8 mouse cellular contexts compared by ENCODE assay signal in genomic region chr10:110794564-110795205, GRCm38 (mm10). TPM values are rescaled to one million over a fixed set of nuclear protein-coding genes. Genes with fewer than 3 reads are reported as not detected.
DNase-seq lines count a peak whose midpoint lies in the region; ATAC-seq and TF ChIP-seq lines count a peak whose summit lies in the region.

No protein-coding gene starts in this region.

- TF ChIP-seq CTCF in cerebellum, adult 2 months (IDR thresholded peaks at IDR 0.05; ENCODE audit: borderline replicate concordance, insufficient read depth, low read depth, low read length): peak; percentile 94

- no peaks in the 10 kb centered on the region for H3K9me3 ChIP-seq in intestine, embryonic 16.5 days (ENCODE audit: control insufficient read depth, low read length)
- H3K9me3 ChIP-seq in neural tube, embryonic 12.5 days: no peaks in the 10 kb centered on the region

- H3K27me3 ChIP-seq in cerebellum, adult 2 months (ENCODE audit: control insufficient read depth, insufficient read depth, low read length): no peaks in the 10 kb centered on the region
- H3K27me3 ChIP-seq in intestine, embryonic 16.5 days (replicated peaks; ENCODE audit: control insufficient read depth, insufficient read depth, low read length): no peaks in the 10 kb centered on the region
- no peaks in the 10 kb centered on the region for H3K27me3 ChIP-seq in neural tube, embryonic 12.5 days (replicated peaks)

- peak; percentile 28 to 30 for DNase-seq in cerebellum, adult 2 months
- DNase-seq in cerebellum, adult 9-11 months: no peak
- DNase-seq in MEL-GATA-1-ER (ENCODE audit: extremely low read depth, low read depth): peak; percentile 42
- peak; percentile 34 to 48 for DNase-seq in cerebellum, postnatal 36 days
- DNase-seq in heart, adult 18-20 months: peak; percentile 31 to 77
- DNase-seq in lung, adult 18-20 months: peak; percentile 12 to 15

- 0 out of 2 replicates have a peak overlapping the region, but pooled peaks have one; percentile 33 for H3K4me2 ChIP-seq in intestine, embryonic 16.5 days (ENCODE audit: low read depth, low read length)
- peak overlapping the region; percentile 22 for H3K4me2 ChIP-seq in neural tube, embryonic 12.5 days (replicated peaks)

- H3K36me3 ChIP-seq in intestine, embryonic 16.5 days (ENCODE audit: control insufficient read depth, insufficient read depth, low read length): no peaks in the 10 kb centered on the region
- no peaks in the 10 kb centered on the region for H3K36me3 ChIP-seq in neural tube, embryonic 12.5 days

- H3K27ac ChIP-seq in cerebellum, adult 2 months (ENCODE audit: insufficient read depth, low read length): no peak overlapping the region
- H3K27ac ChIP-seq in intestine, embryonic 16.5 days (ENCODE audit: low read length): 0 out of 2 replicates have a peak overlapping the region, but pooled peaks have one; percentile 37
- H3K27ac ChIP-seq in neural tube, embryonic 12.5 days: no peak overlapping the region

- H3K4me3 ChIP-seq in cerebellum, adult 2 months (replicated peaks; ENCODE audit: insufficient read depth, low read depth, low read length): no peak overlapping the region
- H3K4me3 ChIP-seq in intestine, embryonic 16.5 days (ENCODE audit: low read length): peak overlapping the region; percentile 12; the same call in 1 of the 2 replicates
- H3K4me3 ChIP-seq in neural tube, embryonic 12.5 days: no peak overlapping the region

- ATAC-seq in intestine, embryonic 16.5 days: peak; percentile 67
- ATAC-seq in neural tube, embryonic 12.5 days (ENCODE audit: low FRiP score, low read depth): peak; percentile 80

- TF ChIP-seq POLR2A in cerebellum, adult 2 months (IDR thresholded peaks at IDR 0.05; ENCODE audit: borderline replicate concordance, insufficient read depth, low read length): no peak

- whole genome bisulfite sequencing in cerebellum, adult 2 months: 8% methylated on average over 12 of the region's 12 CpGs
- WGBS in intestine, embryonic 16.5 days: 8% methylated on average over 12 of the region's 12 CpGs
- WGBS in neural tube, embryonic 12.5 days: 16% methylated on average over 12 of the region's 12 CpGs

- H3K9ac ChIP-seq in intestine, embryonic 16.5 days (ENCODE audit: low read depth, low read length): no peak overlapping the region
- no peak overlapping the region for H3K9ac ChIP-seq in neural tube, embryonic 12.5 days

- no peaks in the 10 kb centered on the region for H3K4me1 ChIP-seq in cerebellum, adult 2 months (ENCODE audit: control insufficient read depth, insufficient read depth, low read length)
- peaks cover 6% of the 10 kb centered on the region for H3K4me1 ChIP-seq in intestine, embryonic 16.5 days (ENCODE audit: control insufficient read depth, insufficient read depth, low read length)
- H3K4me1 ChIP-seq in neural tube, embryonic 12.5 days: no peaks in the 10 kb centered on the region; the same call in 1 of the 2 replicates

RNA-seq across cellular contexts. Expression of gene E2f7, which starts 49.4 kb away (rescaled TPM):
- 0.38 and 0.43 TPM in 2 replicates for polyA plus RNA-seq in cerebellum, adult 2 months (2012; rRNA removed)
- 1 to 10 TPM in 1 of 2 experiments, under 1 TPM in 1; 0.87 to 1.6 TPM for total RNA-seq in heart, adult 18-20 months (2021)
- polyA plus RNA-seq in intestine, embryonic 16.5 days (2015; fragmentation: Nextera tagmentation; extraction: Ambion mirVana): 11.0 and 12.4 TPM in 2 replicates
- 19.5 and 21.0 TPM in 2 replicates for polyA plus RNA-seq in neural tube, embryonic 12.5 days (2016; fragmentation: Nextera tagmentation; extraction: Ambion mirVana)
